Mouse (Mus musculus) megakaryocyte-erythroid progenitor cell, adult 5-6 weeks (primary cell): ENCODE measurements around the gene Samsn1. TPM values are rescaled to one million over a fixed set of nuclear protein-coding genes. Genes with fewer than 3 reads are reported as not detected.
A peak's percentile ranks its signal among the peaks of the same experiment; 100 is the strongest.

ENCODE experiments used
- ATAC-seq: replicated peaks from 2 replicates; pipeline ENCODE4 v1.8.0; 2016; ENCODE audit warnings: mild to moderate bottlenecking, inconsistent platforms; ENCODE audit not compliant: severe bottlenecking, poor library complexity, low FRiP score, low TSS enrichment
- total RNA-seq, 2 experiments: library from RNA; stranded (forward) in 1 of 2; stranded (reverse) in 1 of 2; fragments of 200-1000, 215-1000 nt in 1 of 2; fragments of >200 nt in 1 of 2; fragmentation: Nextera tagmentation in 1 of 2; gene quantifications; 2 replicates each; pipeline ENCODE4 v1.2.3; 2014 to 2017

The Samsn1 gene
- total RNA-seq (2014; fragmentation: Nextera tagmentation) (69.8 and 79.7 TPM in 2 replicates), total RNA-seq (2017) (157 and 246 TPM in 2 replicates)

- no peak for ATAC-seq
Observed at GRCm38 (mm10) chr16:76022181-76022580, at the start of gene Samsn1. Gene Samsn1 (minus strand): TSS chr16:76022281.

DNA sequence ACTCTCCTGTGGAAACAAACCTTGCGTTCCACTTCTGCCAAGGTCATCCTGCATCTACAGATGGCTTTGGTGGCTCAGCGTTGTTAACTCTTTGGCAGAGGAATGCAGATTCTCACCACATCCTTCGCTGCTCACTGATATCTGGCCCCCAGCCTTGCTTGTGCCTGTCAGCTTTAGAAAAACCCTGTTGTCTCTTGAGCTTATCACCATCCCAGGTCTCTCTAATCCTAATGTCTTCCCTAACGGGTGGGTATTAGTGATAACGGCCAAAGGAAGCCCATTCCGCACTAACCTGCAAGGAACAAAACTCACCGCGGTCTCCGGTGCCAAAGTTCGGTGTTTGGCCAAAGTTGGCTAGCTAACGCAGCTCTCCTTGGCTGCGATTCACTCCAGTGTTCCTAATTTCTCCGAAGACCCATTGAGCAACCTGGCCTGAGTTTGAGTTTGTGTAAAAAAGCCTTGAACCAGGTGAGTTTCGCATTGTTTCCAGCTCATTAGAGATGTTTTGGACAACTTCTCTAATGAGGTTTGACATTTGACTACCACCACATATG lies 44.1 kb upstream of the Samsn1 start:
- no peak; the same call in 1 of the 2 replicates for ATAC-seq

DNA sequence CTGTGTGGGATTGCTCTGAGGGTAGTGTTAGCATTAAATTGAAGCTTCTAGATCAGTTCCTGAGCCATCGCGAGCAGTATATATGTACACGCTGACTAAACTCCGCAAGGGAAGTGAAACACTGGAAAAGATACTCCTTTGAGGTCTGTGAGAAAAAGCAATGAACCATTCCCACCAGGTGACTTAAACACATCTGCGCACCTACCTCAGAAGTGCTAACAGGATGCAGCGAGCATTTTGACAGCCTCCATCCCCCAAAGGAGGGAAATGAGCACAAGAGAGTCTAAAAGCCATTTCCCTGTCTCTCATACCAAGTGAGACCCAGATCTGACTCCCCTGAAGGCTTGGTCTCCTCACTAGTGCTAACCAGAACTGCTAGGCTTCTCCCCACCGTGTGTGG lies 32.9 kb upstream of the Samsn1 start:
- no peak for ATAC-seq

- no peak for ATAC-seq
Observed at GRCm38 (mm10) chr16:76054079-76054478, 32.0 kb upstream of the Samsn1 start.

- ATAC-seq, result no peak
Observed at GRCm38 (mm10) chr16:76053537-76053936, 31.5 kb upstream of the Samsn1 start.

- no peak for ATAC-seq
Observed at GRCm38 (mm10) chr16:76047066-76047465, 25.0 kb upstream of the Samsn1 start.

- ATAC-seq, result peak; percentile 67
Observed at GRCm38 (mm10) chr16:76040319-76040945, 18.4 kb upstream of the Samsn1 start.

DNA sequence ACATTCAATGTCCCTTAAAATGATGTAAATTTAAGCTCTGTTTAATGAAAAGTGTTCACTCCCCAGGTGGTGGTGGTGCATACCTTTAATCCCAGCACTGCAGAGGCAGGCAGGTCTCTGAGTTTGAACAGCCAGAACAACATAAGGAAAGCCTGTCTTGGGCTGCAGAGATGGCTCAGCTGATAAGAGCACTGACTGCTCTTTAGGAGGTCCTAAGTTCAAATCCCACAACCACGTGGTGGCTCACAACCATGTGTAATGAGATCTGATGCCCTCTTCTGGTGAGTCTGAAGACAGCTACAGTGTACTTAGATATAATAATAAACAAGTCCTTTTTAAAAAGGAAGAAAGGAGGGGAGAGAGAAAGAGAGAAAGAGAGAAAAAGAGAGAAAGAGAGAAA lies 2.9 kb downstream of the Samsn1 start:
- ATAC-seq, result 0 out of 2 replicates have a peak, but pooled peaks have one; percentile 52

- ATAC-seq, result no peak
Observed at GRCm38 (mm10) chr16:76003812-76004389, 18.2 kb downstream of the Samsn1 start.

GRCm38 (mm10) chr16:76002870-76003572 lies 19.1 kb downstream of the Samsn1 start:
- ATAC-seq, result peak; percentile 78

DNA sequence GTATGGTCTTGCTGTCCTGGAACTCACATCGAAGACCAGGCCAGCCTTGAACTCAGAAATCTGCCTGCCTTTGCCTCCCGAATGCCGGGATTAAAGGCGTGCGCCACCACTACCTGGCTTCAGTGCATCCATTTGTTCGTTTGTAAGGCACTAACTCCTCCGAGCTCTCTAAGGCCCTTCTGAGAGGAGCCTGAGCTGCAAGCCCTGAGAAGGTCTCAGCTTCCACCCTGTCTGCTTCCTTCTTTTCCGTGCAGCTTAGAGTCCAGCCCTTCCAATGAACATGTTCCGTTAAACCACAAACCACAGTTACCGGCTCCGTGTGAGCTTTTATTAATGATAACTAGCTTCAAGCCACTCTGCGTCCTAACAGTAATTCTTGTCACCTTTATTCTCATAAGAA lies 19.8 kb downstream of the Samsn1 start:
- peak; percentile 84 for ATAC-seq

DNA sequence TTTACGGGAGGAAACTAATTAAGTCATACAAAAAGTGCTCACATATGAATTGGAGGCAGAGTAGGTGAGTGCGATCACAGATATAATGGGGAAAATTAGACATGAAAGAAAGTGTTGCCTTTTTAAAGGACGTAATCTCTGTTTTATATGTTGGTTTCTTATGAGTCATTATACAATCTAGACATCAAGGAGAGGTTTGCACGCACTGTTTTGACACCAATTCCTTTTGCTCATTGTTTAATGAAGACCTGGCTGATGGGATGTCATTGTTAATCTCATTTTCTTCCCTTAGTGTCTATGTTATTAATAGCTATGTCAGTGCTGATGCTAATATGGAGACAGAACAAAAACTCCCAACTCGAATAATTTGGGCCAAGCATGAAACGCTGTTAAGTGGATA lies 20.3 kb downstream of the Samsn1 start:
- ATAC-seq, result no peak

GRCm38 (mm10) chr16:76000127-76000526 lies 22.0 kb downstream of the Samsn1 start:
- ATAC-seq, result no peak

GRCm38 (mm10) chr16:75990173-75990572 lies 31.9 kb downstream of the Samsn1 start:
- ATAC-seq, result no peak

DNA sequence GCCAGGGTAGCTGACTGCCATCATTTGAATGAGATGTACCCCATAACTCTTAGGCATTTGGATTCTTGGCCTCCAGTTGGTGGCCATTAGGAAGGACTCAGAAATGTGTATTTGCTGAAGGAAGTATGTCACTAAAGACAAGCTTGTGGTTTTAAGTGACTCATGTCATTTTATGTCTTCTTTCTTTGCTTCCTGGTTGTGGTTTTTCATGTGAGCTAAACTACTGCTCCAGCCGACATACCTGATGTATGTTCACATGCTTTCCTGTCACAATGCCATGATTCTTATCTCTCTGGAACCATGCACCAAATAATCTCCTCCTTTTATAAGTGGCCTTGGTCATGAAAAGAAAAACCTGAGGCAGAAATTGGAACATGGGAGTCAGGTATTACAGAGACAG lies 38.2 kb downstream of the Samsn1 start:
- no peak for ATAC-seq

DNA sequence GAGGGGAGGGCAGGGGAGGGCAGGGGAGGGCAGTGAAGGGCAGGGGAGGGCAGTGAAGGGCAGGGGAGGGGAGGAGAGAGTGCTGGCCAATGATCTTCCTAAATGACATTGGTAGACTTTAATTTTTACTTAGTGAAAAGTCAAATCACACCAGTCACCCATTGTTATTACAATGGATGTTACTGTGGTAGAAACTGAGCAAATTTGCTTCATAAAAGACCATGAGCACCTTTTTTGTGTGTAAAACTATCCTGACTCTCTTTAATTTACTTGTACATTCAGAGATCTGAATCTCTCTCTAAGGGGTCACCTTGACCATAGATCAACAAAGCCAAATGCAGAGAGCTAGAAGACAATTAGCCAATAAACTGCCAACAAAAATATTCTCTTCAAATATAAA lies 42.7 kb downstream of the Samsn1 start:
- no peak for ATAC-seq

- ATAC-seq, result peak; percentile 60; the same call in 1 of the 2 replicates
Observed at GRCm38 (mm10) chr16:75977798-75978197, 44.3 kb downstream of the Samsn1 start.

GRCm38 (mm10) chr16:75975682-75976332 lies 46.3 kb downstream of the Samsn1 start:
- ATAC-seq, result no peak

DNA sequence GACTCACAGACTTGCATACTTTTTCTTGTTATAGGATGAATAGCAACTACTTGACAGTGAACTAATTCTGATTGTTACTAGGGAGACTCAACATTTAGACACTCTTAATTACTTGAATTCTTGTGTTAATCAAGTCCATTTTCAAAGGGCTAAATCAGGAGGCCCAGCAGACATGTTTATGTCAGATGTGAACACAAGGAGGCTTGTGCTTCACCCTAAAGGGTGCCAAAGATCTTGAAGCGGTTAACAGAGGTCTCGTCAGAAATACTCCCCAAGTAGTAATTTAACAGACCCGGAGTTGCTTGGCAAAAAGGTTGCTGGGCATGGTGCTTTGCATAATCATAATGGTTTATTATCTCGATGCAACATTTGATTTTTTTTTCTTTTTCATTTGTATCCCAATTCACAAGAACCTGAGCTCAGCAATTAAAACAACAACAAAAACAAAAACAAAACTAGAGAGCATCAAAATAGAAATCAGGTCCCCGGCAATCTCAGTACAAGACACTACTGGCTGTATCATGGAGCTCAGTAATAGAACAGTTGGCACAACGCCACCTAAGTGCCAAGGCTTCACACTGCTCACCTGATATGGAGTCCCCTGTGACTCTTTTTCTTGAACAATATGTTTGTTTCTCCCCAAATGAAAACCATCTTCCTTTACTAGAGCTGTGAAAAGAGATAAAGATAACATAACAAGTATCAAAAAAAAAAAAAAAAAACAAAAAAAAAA lies 51.6 kb downstream of the Samsn1 start:
- ATAC-seq, result no peak
